Comparison of ENCODE assay signal across 7 mouse cellular contexts in the genomic region with DNA sequence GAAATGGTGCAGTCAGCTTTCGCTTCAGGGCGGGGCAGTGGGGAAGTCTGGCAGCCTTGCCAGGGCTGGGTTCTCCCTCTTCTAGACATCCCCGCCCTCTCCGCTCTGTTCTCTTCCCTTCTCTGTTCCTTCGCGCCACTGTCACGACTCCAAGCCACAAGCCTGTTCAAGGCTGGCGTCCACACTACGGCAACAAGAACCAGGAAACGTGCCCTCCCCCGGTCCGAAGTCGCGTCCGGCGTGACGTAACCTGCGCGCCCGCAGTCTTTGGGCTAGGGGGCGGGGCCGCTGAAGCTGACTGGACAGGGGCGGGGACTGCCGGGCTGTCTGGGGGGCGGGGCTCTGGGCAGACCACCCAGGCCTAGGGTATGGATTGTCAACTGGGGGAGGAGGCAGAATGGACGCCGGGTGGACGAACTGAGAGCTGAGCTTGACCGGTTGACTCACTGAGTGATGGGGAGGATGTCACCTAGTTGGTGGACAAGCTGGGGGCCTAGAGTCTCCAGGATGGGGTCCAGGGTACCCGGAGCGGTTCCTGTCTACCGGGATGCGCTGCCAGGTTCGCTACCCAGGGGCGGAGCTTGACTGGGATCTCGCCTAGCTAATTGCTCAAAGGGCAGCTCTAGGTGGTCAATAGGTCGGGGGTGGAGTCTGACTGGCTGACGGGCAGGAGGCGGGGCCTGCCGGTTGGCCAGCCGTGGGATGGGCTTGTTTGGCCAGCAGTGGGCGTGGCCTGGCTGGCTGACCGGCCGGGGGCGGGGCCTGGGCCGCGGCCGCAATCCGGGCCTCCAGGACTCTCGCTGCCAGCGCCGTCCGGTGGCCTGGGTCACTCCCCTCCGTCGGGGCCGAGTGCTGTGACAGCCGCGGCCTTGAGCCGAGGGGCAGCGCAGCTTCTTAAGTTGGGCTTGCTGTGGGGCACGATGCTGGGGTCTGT. TPM values are rescaled to one million over a fixed set of nuclear protein-coding genes. Genes with fewer than 3 reads are reported as not detected.
DNase-seq lines count a peak whose midpoint lies in the region; ATAC-seq lines count a peak whose summit lies in the region.

A gene (plus strand): TSS at position 337 of the 934 bp plus-strand sequence.

- ATAC-seq in intestine, embryonic 16.5 days = peak; percentile 94
- ATAC-seq in midbrain, embryonic 11.5 days (ENCODE audit: low FRiP score) = peak; percentile 96

- H3K27ac ChIP-seq in intestine, embryonic 16.5 days (ENCODE audit: low read length) = peak within 1 kb of the TSS; percentile 98
- H3K27ac ChIP-seq in midbrain, embryonic 11.5 days (ENCODE audit: low read depth, low read length) = peak within 1 kb of the TSS; percentile 77

- peaks cover 8% of the 10 kb centered on the region for H3K4me1 ChIP-seq in intestine, embryonic 16.5 days (ENCODE audit: control insufficient read depth, insufficient read depth, low read length)
- peaks cover 2% of the 10 kb centered on the region; the same call in 1 of the 2 replicates for H3K4me1 ChIP-seq in midbrain, embryonic 11.5 days (ENCODE audit: control insufficient read depth, insufficient read depth, low read length)

- H3K9ac ChIP-seq in intestine, embryonic 16.5 days (ENCODE audit: low read depth, low read length) = peak within 1 kb of the TSS; percentile 99
- peak within 1 kb of the TSS; percentile 87 for H3K9ac ChIP-seq in midbrain, embryonic 11.5 days (ENCODE audit: low read length)

- H3K4me3 ChIP-seq in intestine, embryonic 16.5 days (ENCODE audit: low read length) = peak within 1 kb of the TSS; percentile 90
- H3K4me3 ChIP-seq in midbrain, embryonic 11.5 days (ENCODE audit: low read depth, low read length) = peak within 1 kb of the TSS; percentile 66

- WGBS in intestine, embryonic 16.5 days = under 1% methylated on average over 60 of the region's 61 CpGs
- under 1% methylated on average over 56 of the region's 61 CpGs for WGBS in midbrain, embryonic 11.5 days

- peak; percentile 99 for DNase-seq in adrenal gland, adult 2 months
- DNase-seq in embryo, embryonic 11.5 days (ENCODE audit: low read depth, low spot score) = peak; percentile 88
- peak; percentile 97 to 99 for DNase-seq in gastrocnemius, postnatal 4 days (ENCODE audit: low spot score in 2 of 2)
- DNase-seq in left cerebral cortex, postnatal 36 days (ENCODE audit: low spot score in 2 of 2) = peak; percentile 95 to 97
- DNase-seq in midbrain, embryonic 11.5 days (ENCODE audit: low spot score, missing footprints) = peak; percentile 99
- DNase-seq in skeletal muscle tissue, adult 2 months (ENCODE audit: low read depth, low spot score) = peak; percentile 97

- H3K27me3 ChIP-seq in intestine, embryonic 16.5 days (replicated peaks; ENCODE audit: control insufficient read depth, insufficient read depth, low read length) = no peaks in the 10 kb centered on the region
- no peaks in the 10 kb centered on the region for H3K27me3 ChIP-seq in midbrain, embryonic 11.5 days (ENCODE audit: control insufficient read depth, insufficient read depth, low read length)

- H3K9me3 ChIP-seq in intestine, embryonic 16.5 days (ENCODE audit: control insufficient read depth, low read length) = no peaks in the 10 kb centered on the region
- H3K9me3 ChIP-seq in midbrain, embryonic 11.5 days (ENCODE audit: control insufficient read depth, low read length) = no peaks in the 10 kb centered on the region

- peak within 1 kb of the TSS; percentile 79 for H3K4me2 ChIP-seq in intestine, embryonic 16.5 days (ENCODE audit: low read depth, low read length)
- H3K4me2 ChIP-seq in midbrain, embryonic 11.5 days = peak within 1 kb of the TSS; percentile 75

- H3K36me3 ChIP-seq in intestine, embryonic 16.5 days (ENCODE audit: control insufficient read depth, insufficient read depth, low read length) = no peaks in the 10 kb centered on the region
- no peaks in the 10 kb centered on the region for H3K36me3 ChIP-seq in midbrain, embryonic 11.5 days (ENCODE audit: control insufficient read depth, insufficient read depth, low read length)

- intact Hi-C loops in left cerebral cortex, postnatal 36 days (cut with DNase I) = loop anchor here (1.0 to 10.0 kb wide), 2 partner anchors 125 to 156 kb away; a partner anchor contains a TSS

RNA-seq across cellular contexts. Expression of the gene that starts here (rescaled TPM):
- 10 to 100 TPM; 36.1 to 36.2 TPM for total RNA-seq in adrenal gland, adult 2 months (2021)
- 10.1 and 11.2 TPM in 2 replicates for polyA plus RNA-seq in adrenal gland, adult 2 months (2012; rRNA removed)
- total RNA-seq in gastrocnemius, postnatal 4 days (2021) = 10 to 100 TPM; 34.9 to 36.6 TPM
- 49.1 and 53.0 TPM in 2 replicates for polyA plus RNA-seq in intestine, embryonic 16.5 days (2015; fragmentation: Nextera tagmentation; extraction: Ambion mirVana)
- 10 to 100 TPM; 22.8 to 24.4 TPM for total RNA-seq in left cerebral cortex, postnatal 36 days (2021)
- 23.0 and 29.8 TPM in 2 replicates for polyA plus RNA-seq in midbrain, embryonic 11.5 days (2014; fragmentation: Nextera tagmentation; extraction: Ambion mirVana)

Comparison
In these comparisons a context has a peak if more than half of its experiments do, and no peak if none do; other contexts are left out.
1. Peak in every context shown above with its lines: DNase-seq, ATAC-seq, H3K4me3 ChIP-seq and H3K27ac ChIP-seq.